Mouse (Mus musculus) embryo, embryonic 10.5 days (tissue): Measurements from ENCODE around the gene Fbxo7.
"Not testable (repeated sequence)": the region's sequence is repeated elsewhere in the genome, so short reads cannot be mapped to it uniquely, and the experiment has no call there.

Experiments
- DNase-seq: peaks from one replicate; pipeline ENCODE4 v3.0.0-alpha.2; 2015; ENCODE audit warnings: low spot score

Gene Fbxo7

GRCm38 (mm10) chr10:86021749-86022473 lies at the start of gene Fbxo7:
TSS of gene Fbxo7 (plus strand) at chr10:86021972.
- DNase-seq = peak; percentile 94

DNA sequence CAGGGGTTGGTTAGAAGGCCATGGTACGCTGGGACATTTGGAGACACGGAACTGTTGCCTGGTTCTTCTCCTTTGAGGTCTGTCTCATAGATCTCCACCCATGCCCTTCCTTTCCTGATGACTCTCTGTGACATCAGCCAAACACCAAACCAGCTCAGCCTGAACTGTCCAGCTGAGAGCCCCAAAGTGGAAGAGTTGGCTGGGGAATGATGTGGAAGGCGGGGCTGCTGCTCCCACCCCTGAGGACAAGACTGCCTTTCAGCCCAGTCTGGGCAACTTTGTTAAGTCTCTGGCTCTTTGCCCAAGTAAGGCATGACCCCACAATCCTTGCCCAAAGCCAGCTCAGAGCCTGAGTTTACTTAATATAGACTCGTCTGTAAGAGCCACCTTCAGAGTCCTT lies 48.9 kb upstream of the Fbxo7 start:
- DNase-seq = no peak

DNA sequence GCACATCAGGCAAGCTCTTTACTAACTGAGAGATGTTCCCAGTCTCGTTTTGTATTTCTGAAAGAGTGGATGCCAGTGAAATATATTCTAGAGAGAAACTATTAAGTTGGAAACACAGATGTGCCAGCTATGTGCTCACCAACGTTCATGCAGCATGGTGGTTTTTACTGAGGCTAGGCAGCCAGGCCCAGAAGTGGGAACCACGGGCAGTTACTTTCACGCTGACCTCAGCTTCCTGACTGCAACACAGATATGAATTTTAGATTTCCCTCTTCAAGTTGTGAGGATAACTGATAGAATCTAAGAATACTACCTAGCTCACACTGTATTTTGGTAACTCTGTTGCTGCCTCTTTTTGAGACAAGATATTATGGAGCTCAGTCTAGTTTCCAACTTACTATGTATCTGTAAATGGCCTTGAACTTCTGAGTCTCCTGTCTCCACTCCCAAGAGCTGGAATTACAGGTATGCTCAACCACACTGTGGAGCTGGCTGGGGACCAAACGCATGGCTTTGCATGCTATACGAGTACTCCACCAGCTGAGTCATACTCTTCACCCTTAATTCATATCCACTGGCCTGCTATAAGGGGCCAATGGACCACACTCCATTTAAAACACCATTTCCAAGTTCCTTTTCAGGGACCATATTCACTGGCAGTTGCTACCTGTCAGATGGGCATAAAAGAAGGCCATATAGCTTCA lies 32.2 kb upstream of the Fbxo7 start:
- no peak for DNase-seq

GRCm38 (mm10) chr10:85992412-85992811 lies 29.4 kb upstream of the Fbxo7 start:
- DNase-seq = no peak

- DNase-seq = no peak
These were observed 27.9 kb upstream of the Fbxo7 start for GRCm38 (mm10) chr10:85993836-85994235.

DNA sequence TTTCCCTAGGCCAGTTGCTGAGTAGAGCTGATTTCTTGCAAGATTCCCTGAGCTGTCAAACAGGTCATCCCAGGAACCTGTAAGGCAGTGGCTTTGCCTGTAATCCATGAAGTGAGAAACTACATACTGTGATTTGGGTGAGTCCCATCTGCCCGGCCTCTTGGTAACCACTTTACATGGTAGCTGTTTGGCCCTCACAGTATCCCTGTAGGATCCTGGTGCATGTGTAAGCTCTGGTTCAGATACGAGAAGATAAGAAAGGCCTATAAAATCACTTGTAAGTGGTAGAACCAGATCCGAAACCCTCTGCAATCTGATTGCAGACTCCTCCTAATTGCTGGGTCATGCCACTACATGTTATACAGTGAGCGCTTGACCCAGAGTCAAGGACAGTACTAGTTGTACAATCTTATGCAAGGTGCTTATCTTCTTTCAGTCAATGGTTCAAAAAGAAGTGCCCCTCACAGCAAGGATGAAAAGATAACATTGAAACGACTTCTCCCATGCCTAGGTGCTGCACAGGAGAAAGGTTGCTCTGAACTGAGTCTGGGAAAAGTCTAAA lies 27.1 kb upstream of the Fbxo7 start:
- DNase-seq = no peak

DNA sequence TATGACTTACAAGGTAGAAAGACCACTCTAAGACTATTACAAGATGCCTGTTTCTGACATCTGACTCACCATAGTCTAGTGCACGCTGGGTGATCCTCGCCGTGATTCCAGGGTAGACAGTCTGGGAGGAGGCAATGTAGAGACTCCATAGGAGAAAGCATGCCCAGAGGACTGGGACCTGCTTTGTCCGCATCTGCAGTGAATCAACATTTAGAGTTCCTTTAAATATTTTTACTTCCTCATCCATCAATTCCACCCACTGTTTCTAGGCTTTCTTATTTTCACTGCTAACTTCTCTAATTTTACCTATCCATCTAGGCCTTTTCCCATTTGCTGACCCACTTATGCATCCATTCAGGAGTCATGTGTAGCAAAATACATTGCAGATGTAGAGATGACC lies 21.3 kb upstream of the Fbxo7 start:
- no peak for DNase-seq

GRCm38 (mm10) chr10:86006455-86006854 lies 15.3 kb upstream of the Fbxo7 start:
- no peak for DNase-seq

DNA sequence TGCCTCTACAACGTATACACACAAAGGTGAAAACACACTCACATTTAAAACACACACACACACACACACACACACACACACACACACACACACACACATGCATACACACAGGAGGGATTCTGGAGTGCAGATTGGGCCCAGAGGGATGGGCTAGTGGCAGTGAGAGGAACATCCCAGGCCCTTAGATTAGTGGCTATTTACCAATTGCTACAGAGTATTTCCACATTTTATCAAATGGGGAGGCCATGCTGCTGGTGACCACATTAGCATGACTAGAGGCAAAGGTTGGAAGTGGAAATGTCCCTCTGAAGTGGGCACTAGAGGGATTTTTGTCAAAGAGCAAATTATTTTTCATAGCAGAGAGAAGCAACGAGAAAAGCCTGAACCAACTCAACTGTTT lies 12.1 kb upstream of the Fbxo7 start:
- no peak for DNase-seq

DNA sequence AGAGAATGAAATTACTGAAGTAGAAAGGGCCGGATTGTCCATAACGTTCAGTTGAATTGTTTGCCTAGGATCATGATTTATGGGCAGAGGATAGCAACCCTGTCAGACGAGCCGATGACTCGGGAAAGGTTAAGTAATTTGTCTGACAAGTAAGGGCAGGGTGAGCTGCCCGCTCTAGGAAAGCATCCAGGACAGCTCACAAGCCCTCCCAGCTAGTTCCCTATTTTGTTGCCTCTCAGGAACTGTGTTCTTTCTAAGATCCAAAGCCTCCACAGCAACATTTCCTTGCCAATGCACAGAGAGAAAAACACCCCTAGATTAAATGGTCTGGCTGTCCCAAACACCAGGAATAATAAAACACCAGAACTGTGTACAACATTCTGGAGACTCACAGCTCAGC lies 11.1 kb upstream of the Fbxo7 start:
- peak; percentile 18 for DNase-seq

GRCm38 (mm10) chr10:86011172-86011571 lies 10.6 kb upstream of the Fbxo7 start:
- DNase-seq = no peak

DNA sequence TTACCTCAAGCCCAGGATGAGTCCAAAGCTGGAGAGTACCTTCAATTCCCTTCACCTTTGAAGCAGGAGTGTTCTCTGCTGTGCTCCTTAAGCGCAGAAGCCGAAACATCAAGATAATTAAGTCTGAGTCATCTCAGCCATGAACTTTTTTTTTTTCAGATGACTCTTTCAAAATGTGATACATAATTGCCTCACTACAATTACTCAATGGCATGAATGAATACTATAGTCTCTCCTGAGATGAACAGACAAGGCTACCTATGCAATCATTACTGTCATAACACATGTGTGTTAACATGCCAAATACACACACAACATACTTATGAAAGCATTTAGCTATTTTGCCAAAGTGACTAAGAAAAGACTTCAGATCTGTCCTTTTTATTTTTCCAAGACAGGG lies 10.0 kb upstream of the Fbxo7 start, which contains the start of gene Bpifc:
Bpifc (minus strand) TSS at position 115 of the 400 bp plus-strand sequence.
- DNase-seq = no peak

DNA sequence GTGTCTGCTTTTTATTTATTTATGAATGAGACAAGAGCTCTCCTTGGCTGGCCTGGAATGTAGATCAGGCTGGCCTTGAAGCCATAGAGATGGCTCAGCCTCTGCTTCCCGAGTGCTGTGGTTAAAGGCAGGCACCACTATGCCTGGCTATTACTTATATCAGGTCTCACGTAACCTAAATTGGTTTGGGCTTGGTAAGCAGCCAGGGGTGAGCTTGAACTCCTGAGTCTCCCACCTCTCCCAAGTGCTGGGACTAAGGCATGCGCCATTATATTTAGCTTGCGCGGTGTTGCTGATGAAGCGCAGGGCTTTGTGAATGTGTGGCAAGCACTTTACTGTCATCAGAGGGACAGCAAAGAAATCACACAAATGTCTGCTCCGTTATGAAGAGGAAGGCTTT lies 4.0 kb upstream of the Fbxo7 start:
- no peak for DNase-seq

DNA sequence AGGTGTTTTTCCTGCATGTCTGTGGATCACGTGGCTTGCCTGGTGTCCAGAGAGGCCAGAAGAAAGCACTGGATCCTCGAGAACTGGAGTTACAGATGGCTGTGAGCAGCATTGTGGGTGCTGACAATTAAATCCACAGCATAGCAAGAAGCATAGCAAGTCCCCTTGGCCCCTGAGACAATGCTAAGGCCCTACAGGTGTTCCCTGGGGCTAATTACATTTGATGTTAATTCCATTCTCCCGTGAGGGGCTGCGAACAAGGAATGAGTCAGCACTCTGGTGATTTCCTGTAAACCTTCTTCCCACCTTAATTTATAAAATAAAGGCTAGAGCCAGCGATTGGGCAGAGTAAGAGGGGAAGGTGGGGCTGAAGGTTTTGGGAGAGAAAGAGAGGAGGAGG lies 3.0 kb upstream of the Fbxo7 start:
- no peak for DNase-seq

GRCm38 (mm10) chr10:86021408-86021748 lies 394 bp upstream of the Fbxo7 start:
- DNase-seq = no peak

GRCm38 (mm10) chr10:86022474-86022816 lies 673 bp downstream of the Fbxo7 start:
- no peak for DNase-seq

DNA sequence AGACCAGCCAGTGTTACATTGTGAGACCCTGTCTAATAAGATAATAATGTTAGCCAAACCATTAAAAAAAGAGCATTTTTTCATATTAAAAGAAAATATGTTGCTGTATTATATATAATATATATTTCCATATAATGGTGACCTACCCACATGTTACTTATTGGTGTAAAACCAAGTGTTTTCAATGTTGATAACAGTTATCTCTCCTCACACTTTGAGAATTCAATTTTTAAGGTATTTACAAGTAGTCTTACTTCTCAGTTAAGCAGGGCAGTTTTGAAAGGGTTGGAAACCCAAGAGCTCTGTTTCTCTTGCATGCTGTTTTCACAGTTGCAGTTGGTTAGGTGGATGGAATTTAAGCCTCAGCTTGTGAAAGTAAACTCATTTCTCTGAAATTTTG lies 1.4 kb downstream of the Fbxo7 start:
- DNase-seq = no peak

DNA sequence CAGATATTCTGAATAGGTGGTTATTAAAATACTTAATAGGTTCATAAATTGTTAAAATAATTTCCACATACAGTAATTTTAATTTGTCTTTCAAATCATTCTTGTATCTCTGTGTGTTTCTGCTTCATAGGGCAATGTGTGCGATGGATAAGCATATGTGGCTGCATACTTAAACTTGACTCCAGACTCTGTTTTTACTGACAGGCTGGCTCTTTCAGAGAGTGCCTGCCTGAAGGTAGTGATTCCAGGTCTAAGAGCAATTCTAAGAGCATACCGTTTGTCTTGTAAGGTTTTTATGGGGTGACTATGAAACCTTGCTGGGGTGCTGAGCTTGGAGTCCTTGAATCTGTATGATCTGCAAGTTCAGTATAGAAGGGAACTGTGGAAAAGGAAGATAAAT lies 4.1 kb downstream of the Fbxo7 start:
- DNase-seq = no peak

DNA sequence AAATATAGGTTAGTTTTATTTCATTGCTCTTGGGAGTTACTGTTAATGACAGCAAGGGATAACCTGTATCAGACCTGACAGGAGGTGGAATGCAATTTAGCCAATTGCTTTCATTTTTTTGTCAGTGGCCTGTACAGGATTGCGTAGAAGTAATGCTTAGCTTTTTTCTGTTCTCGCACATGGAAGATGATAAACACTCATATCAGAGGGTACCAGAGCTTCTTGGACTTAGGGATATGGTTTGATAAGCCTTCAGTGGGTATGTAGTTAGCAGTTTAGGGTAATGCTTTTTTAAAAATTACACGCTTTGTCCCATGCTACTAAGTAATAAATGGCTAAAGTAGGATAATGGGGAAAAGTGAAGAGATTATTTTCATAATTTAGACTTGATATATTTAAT lies 4.6 kb downstream of the Fbxo7 start:
- DNase-seq = no peak

DNA sequence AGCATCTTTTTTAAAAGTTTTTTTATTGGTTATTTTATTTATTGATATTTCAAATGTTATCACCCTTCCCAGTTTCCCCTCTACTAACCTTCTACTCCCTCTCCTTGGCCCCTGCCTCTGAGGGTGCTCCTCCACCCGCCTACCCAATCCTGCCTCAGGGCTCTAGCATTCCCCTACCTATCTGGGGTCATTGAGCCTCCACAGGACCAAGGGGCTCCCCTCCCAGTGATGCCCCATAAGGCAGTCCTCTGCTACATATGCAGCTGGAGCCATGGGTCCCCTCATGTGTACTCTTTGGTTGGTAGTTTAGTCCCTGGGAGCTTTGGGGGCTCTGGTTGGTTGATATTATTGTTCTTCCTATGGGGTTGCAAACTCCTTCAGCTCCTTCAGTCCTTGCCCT lies 5.0 kb downstream of the Fbxo7 start:
- DNase-seq = not testable (repeated sequence)

- no peak for DNase-seq
These were observed 9.0 kb downstream of the Fbxo7 start for GRCm38 (mm10) chr10:86030743-86031142.

- peak; percentile 18 for DNase-seq
These were observed 10.7 kb downstream of the Fbxo7 start for GRCm38 (mm10) chr10:86032517-86032916.

DNA sequence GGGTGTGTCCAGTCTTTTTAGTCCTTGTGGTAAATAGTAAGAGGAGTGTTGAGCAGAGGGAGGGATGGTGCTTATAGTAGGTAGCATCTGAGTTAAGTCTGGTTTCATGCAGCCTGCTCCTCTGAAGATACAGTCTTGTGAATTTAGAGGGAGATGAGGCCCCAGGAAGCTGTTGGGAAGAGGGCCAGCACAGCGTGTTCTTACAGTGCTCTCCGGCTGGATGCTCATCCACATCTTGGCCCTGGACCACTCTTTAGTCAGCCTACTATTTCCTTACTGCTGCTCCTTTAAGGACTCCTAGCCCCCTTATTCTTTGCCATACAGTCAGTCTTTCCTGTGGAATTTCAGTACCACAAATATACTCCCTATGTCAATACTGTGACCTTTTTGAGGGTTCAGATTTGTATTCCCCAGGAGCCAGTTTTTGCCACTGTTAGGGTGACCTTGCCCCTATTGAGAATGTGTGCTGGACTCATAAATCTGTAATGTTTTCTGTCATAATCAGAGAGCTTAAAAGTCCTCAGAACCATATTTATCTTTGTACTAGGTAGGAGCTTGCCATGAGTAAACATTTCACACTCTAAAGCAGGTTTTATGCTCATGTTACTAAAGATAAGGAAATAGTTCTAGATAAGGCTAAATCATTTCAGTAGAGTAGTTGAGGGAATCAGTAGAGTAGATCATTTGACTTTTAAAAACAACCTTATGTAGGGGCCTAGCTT lies 12.4 kb downstream of the Fbxo7 start:
- no peak for DNase-seq
